Mouse (Mus musculus): ENCODE data around the gene Tnrc6a. TPM values are rescaled to one million over a fixed set of nuclear protein-coding genes. Genes with fewer than 3 reads are reported as not detected.

Gene Tnrc6a
- polyA plus RNA-seq, 1 experiment from 2014 or later = 9.0 TPM

DNA sequence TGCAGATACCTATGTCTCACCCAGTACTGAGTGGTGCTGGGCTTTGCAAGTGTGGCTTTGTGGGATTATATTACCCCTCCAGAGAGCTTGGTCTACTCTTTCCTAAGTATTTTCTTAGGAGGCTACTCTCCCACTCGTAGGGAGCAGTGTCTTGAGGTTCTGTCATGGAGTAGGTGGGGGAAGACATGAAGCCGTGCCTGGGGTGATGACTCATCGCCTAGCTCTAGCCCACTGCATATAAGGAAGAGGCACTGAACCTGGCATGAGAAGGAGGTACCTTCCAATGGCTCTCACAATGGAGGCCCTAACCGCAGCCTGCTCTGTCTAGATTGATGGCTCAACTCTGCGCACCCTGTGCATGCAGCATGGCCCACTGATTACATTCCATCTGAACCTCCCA lies 68.0 kb downstream of the Tnrc6a start:
- Histone ChIP-seq H3K4me3 (replicated peaks) (no peak overlapping the region), H3K4me1 (replicated peaks) (peaks cover 6% of the 10 kb centered on the region; the same call in 1 of the 2 replicates), H3K4me2 (no peak overlapping the region), H3K27me3 (no peaks in the 10 kb centered on the region), H3K9ac (no peak overlapping the region), H3K9me3 (replicated peaks) (no peaks in the 10 kb centered on the region), H3K27ac (replicated peaks) (no peak overlapping the region), H3K36me3 (replicated peaks) (peaks cover 83% of the 10 kb centered on the region)
- 77% methylated on average over 5 of the region's 5 CpGs for WGBS (ENCODE audit: insufficient replicate concordance)
- no peak for ATAC-seq (ENCODE audit: insufficient read depth)

DNA sequence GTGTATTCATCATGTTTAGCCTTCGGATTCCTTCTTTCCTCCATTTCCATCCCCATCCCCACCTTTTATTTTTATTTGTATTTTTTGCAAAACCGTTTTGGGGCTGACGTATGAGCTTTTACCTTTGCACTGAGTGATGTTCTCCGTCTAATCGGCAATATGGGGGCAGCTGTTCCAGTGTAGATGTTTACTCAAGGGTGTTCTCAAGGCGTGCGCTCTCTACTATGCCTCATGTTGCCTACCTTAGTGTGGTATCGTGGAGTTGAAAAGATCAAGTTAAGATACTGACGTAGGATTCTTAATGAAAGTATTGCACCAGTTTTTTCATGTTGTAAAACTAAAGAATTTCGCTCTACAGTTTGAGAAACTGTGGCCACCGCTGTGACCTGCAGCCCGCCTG lies 69.5 kb downstream of the Tnrc6a start:
- Histone ChIP-seq H3K36me3 (replicated peaks) (peaks cover 69% of the 10 kb centered on the region), H3K4me1 (replicated peaks) (0 out of 2 replicates have a peak, but pooled peaks cover 3% of the 10 kb centered on the region)

DNA sequence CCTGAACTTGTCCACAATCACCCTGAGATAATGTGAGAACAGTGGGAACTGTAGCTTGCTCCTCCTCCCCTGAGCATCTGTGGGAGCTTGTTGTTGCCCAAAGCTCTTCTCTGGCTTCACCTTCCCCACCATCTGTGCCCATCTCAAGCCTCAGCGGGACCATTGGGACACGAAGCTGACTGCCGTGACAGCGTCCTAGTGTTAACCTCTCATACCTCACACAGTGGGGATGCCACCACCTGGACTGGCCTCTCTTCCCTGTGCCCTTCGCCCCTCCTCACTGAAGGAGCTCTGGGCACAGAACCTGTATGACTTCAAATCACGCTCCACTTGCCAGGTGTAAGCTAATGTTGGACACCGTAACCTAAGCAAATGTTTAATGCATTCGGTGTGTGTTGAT lies 71.0 kb downstream of the Tnrc6a start:
- Histone ChIP-seq H3K4me3 (replicated peaks) (no peak overlapping the region), H3K36me3 (replicated peaks) (peaks cover 54% of the 10 kb centered on the region), H3K4me1 (replicated peaks) (0 out of 2 replicates have a peak, but pooled peaks cover 3% of the 10 kb centered on the region), H3K9ac (no peak overlapping the region), H3K27me3 (no peaks in the 10 kb centered on the region), H3K9me3 (replicated peaks) (no peaks in the 10 kb centered on the region), H3K4me2 (no peak overlapping the region), H3K27ac (replicated peaks) (no peak overlapping the region)
- no peak for ATAC-seq (ENCODE audit: insufficient read depth)
- WGBS (ENCODE audit: insufficient replicate concordance) = 85% methylated on average over 8 of the region's 8 CpGs

More for the DNA sequence above, 69.5 kb downstream of the Tnrc6a start:
- Histone ChIP-seq H3K4me2 (no peak overlapping the region), H3K4me3 (replicated peaks) (no peak overlapping the region), H3K27ac (replicated peaks) (no peak overlapping the region), H3K27me3 (no peaks in the 10 kb centered on the region), H3K9me3 (replicated peaks) (no peaks in the 10 kb centered on the region), H3K9ac (no peak overlapping the region)
- 88% methylated on average over 12 of the region's 12 CpGs for WGBS (ENCODE audit: insufficient replicate concordance)
- ATAC-seq (ENCODE audit: insufficient read depth) = no peak

DNA sequence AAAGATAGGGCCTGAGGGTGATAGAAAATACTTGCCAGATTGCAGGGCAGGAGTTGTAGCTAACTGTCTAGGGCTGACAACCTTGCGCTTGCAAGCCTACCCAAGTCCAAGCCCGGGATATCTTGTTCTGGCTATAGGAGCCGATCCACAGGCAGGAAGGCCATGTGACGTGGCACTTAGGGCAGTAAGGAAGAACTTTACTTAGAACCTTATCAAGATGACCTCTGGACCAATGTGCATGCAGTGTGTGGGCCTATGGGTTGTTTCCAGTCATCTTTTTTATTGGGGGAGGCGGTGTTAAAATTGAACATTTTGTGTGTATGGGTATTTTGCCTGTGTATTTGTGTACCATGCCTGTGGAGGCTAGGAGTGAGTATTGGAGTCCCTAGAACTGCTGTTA lies 72.7 kb downstream of the Tnrc6a start:
- H3K4me3 ChIP-seq (replicated peaks) = no peak overlapping the region
- peaks cover 37% of the 10 kb centered on the region for H3K36me3 ChIP-seq (replicated peaks)
- 72% methylated on average over 5 of the region's 5 CpGs for WGBS (ENCODE audit: insufficient replicate concordance)
- no peak overlapping the region for H3K4me2 ChIP-seq
- ATAC-seq (ENCODE audit: insufficient read depth) = no peak
- no peak overlapping the region for H3K9ac ChIP-seq
- no peak overlapping the region for H3K27ac ChIP-seq (replicated peaks)
- 0 out of 2 replicates have a peak, but pooled peaks cover 3% of the 10 kb centered on the region for H3K4me1 ChIP-seq (replicated peaks)
- no peaks in the 10 kb centered on the region for H3K9me3 ChIP-seq (replicated peaks)
- no peaks in the 10 kb centered on the region for H3K27me3 ChIP-seq

- H3K27ac ChIP-seq (replicated peaks) = no peak overlapping the region
- no peak overlapping the region for H3K4me2 ChIP-seq
- H3K4me1 ChIP-seq (replicated peaks) = 0 out of 2 replicates have a peak, but pooled peaks cover 3% of the 10 kb centered on the region
- H3K36me3 ChIP-seq (replicated peaks) = peaks cover 16% of the 10 kb centered on the region
- no peaks in the 10 kb centered on the region for H3K27me3 ChIP-seq
- no peak overlapping the region for H3K4me3 ChIP-seq (replicated peaks)
- no peak overlapping the region for H3K9ac ChIP-seq
- no peaks in the 10 kb centered on the region for H3K9me3 ChIP-seq (replicated peaks)
- 60% methylated on average over 10 of the region's 10 CpGs for WGBS (ENCODE audit: insufficient replicate concordance)
- 0 out of 2 replicates have a peak, but pooled peaks have one; percentile 13 for ATAC-seq (ENCODE audit: insufficient read depth)
Measured at GRCm38 (mm10) chr7:123198695-123199094, 75.0 kb downstream of the Tnrc6a start.

GRCm38 (mm10) chr7:123199151-123199550 lies 75.5 kb downstream of the Tnrc6a start:
- Histone ChIP-seq H3K27ac (replicated peaks) (no peak overlapping the region), H3K9ac (no peak overlapping the region)
- WGBS (ENCODE audit: insufficient replicate concordance) = 64% methylated on average over 3 of the region's 3 CpGs

DNA sequence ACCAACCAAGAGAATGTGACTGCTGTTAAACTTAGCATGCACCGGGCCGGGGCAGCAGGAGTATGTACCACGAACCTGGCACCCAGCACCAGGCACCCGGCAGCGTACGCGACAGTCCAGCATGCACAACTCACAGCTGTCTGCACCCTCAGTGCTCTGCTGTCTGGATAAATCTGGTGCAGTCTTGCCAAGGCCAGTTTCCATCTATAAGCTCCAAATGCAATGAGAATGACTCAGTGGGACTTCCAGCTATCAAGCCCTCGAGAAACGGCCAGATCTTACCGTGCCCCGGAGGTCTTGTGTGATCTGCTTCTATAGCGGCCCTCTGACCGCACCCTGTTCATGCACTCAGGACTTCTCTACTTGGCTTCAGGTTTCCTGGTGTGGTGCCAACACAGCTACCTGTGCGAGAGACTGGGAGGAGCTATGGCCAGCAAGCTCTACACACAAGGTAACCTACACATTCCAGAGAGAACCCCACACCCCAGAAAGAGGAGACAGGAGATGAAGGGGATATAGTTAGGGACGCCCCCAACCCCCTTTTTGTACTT lies 76.0 kb downstream of the Tnrc6a start:
- no peak overlapping the region for H3K4me2 ChIP-seq
- ATAC-seq (ENCODE audit: insufficient read depth) = no peak
- H3K27ac ChIP-seq (replicated peaks) = no peak overlapping the region
- no peak overlapping the region for H3K4me3 ChIP-seq (replicated peaks)
- WGBS (ENCODE audit: insufficient replicate concordance) = 85% methylated on average over 15 of the region's 15 CpGs
- H3K4me1 ChIP-seq (replicated peaks) = 0 out of 2 replicates have a peak, but pooled peaks cover 3% of the 10 kb centered on the region
- H3K9ac ChIP-seq = no peak overlapping the region
- peaks cover 9% of the 10 kb centered on the region for H3K36me3 ChIP-seq (replicated peaks)
- no peaks in the 10 kb centered on the region for H3K9me3 ChIP-seq (replicated peaks)
- H3K27me3 ChIP-seq = no peaks in the 10 kb centered on the region

More at GRCm38 (mm10) chr7:123199151-123199550, 75.5 kb downstream of the Tnrc6a start:
- Histone ChIP-seq H3K4me2 (no peak overlapping the region), H3K27me3 (no peaks in the 10 kb centered on the region), H3K4me3 (replicated peaks) (no peak overlapping the region), H3K9me3 (replicated peaks) (no peaks in the 10 kb centered on the region), H3K4me1 (replicated peaks) (0 out of 2 replicates have a peak, but pooled peaks cover 3% of the 10 kb centered on the region), H3K36me3 (replicated peaks) (peaks cover 13% of the 10 kb centered on the region)
- no peak; the same call in 1 of the 2 replicates for ATAC-seq (ENCODE audit: insufficient read depth)

DNA sequence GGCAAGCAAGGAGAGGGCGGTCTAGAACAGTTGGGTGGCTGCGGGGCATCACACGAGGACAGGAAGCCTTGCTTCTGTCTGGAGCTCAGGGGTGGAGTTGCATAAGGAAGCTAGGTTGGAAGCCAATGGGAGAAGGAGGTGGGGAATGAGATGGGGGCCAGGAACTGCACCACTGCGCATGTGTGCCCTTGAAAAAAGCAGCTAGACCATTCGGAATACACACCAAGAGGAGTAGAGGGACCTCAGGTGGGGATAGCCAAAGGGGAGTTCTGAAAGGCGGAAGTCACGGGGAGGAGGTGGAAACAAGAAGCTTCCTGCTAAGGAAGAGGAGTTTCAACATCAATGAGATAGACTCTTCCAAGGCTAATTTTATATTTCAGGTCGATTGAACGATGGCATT lies 77.0 kb downstream of the Tnrc6a start:
- ATAC-seq (ENCODE audit: insufficient read depth) = no peak
- Histone ChIP-seq H3K36me3 (replicated peaks) (no peaks in the 10 kb centered on the region), H3K4me3 (replicated peaks) (no peak overlapping the region), H3K4me1 (replicated peaks) (0 out of 2 replicates have a peak, but pooled peaks cover 3% of the 10 kb centered on the region), H3K27ac (replicated peaks) (no peak overlapping the region), H3K4me2 (no peak overlapping the region), H3K27me3 (no peaks in the 10 kb centered on the region), H3K9ac (no peak overlapping the region), H3K9me3 (replicated peaks) (no peaks in the 10 kb centered on the region)
- WGBS (ENCODE audit: insufficient replicate concordance) = 50% methylated on average over 9 of the region's 9 CpGs

DNA sequence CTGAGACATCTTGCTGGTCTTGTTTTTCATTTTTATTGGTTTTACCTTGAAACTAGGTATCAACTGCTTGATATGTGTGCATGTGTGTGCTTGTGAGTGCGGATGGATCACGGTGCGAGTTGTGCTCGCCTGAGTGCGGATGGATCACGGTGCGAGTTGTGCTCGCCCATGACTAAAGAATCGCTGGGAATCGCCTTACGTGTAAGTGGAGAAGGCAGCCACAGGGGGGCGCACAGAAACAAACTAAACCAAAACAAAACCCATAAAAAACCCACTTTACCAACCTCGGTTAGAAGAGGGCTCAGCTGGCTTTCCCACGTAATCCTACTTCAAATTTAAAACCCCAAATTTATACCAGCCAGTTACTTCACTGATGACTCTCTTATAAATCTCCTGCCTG lies 81.6 kb downstream of the Tnrc6a start:
- H3K9me3 ChIP-seq (replicated peaks) = no peaks in the 10 kb centered on the region
- no peaks in the 10 kb centered on the region for H3K4me1 ChIP-seq (replicated peaks)
- no peak overlapping the region for H3K4me3 ChIP-seq (replicated peaks)
- no peaks in the 10 kb centered on the region for H3K27me3 ChIP-seq
- no peaks in the 10 kb centered on the region for H3K36me3 ChIP-seq (replicated peaks)
- WGBS (ENCODE audit: insufficient replicate concordance) = 19% methylated on average over 14 of the region's 14 CpGs
- no peak overlapping the region for H3K4me2 ChIP-seq
- no peak for ATAC-seq (ENCODE audit: insufficient read depth)
- H3K9ac ChIP-seq = no peak overlapping the region
- H3K27ac ChIP-seq (replicated peaks) = no peak overlapping the region

- H3K27me3 ChIP-seq = no peaks in the 10 kb centered on the region
- no peaks in the 10 kb centered on the region for H3K9me3 ChIP-seq (replicated peaks)
- 43% methylated on average over 6 of the region's 6 CpGs for WGBS (ENCODE audit: insufficient replicate concordance)
- H3K27ac ChIP-seq (replicated peaks) = no peak overlapping the region
- ATAC-seq (ENCODE audit: insufficient read depth) = no peak
- H3K36me3 ChIP-seq (replicated peaks) = no peaks in the 10 kb centered on the region
- no peak overlapping the region for H3K4me2 ChIP-seq
- H3K4me3 ChIP-seq (replicated peaks) = no peak overlapping the region
- no peak overlapping the region for H3K9ac ChIP-seq
- no peaks in the 10 kb centered on the region for H3K4me1 ChIP-seq (replicated peaks)
Measured at GRCm38 (mm10) chr7:123207561-123207960, 83.9 kb downstream of the Tnrc6a start.

DNA sequence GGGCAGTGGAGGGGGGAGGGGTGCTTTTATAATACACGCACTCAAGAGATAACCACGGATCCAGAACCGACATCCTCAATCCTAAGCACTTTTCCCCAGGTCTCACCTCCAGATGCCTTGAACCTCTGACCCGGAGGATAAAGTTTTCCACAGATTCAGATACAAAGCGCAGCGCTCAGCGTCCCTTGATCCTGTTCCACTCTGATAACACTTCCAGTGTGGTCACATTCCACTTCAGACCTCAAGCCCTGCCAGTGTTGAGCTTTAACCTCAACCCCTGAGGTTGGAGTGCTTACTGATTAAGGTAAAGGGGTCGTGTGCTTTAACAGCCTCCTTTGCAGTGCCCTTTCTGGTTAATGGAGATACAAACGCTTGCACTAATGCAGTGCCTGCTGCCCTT lies 86.2 kb downstream of the Tnrc6a start:
- Histone ChIP-seq H3K4me3 (replicated peaks) (no peak overlapping the region), H3K27me3 (no peaks in the 10 kb centered on the region), H3K36me3 (replicated peaks) (no peaks in the 10 kb centered on the region), H3K9me3 (replicated peaks) (no peaks in the 10 kb centered on the region), H3K27ac (replicated peaks) (no peak overlapping the region), H3K4me2 (no peak overlapping the region), H3K9ac (no peak overlapping the region), H3K4me1 (replicated peaks) (0 out of 2 replicates have a peak, but pooled peaks cover 4% of the 10 kb centered on the region)
- no peak for ATAC-seq (ENCODE audit: insufficient read depth)
- 30% methylated on average over 9 of the region's 9 CpGs for WGBS (ENCODE audit: insufficient replicate concordance)

DNA sequence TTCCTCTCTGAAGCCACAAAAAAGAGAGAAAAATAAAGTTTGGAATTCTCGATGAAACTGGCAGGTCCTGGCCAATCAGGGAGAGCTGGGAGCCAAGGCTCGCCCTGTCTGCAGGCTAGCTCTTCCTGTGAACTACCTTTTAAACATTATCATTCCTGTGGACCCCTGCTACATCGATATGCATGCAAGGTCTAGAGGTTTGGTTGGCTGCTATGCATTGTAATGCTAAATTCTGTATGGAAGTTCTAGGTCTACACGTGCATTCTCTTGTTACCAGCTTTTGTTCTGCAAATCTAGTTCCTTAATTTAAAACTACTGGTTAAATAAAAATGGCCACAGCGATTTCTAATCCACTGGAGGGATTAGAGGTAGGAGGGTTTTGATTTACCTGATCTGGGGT lies 87.8 kb downstream of the Tnrc6a start:
- Histone ChIP-seq H3K4me1 (replicated peaks) (0 out of 2 replicates have a peak, but pooled peaks cover 4% of the 10 kb centered on the region), H3K36me3 (replicated peaks) (no peaks in the 10 kb centered on the region), H3K9ac (no peak overlapping the region), H3K27ac (replicated peaks) (no peak overlapping the region), H3K9me3 (replicated peaks) (no peaks in the 10 kb centered on the region), H3K4me3 (replicated peaks) (no peak overlapping the region), H3K4me2 (no peak overlapping the region), H3K27me3 (no peaks in the 10 kb centered on the region)
- ATAC-seq (ENCODE audit: insufficient read depth) = no peak
- WGBS (ENCODE audit: insufficient replicate concordance) = 40% methylated on average over 5 of the region's 5 CpGs

Measured in liver, embryonic 15.5 days (tissue).